In genomic region chr8:12137913-12138312, GRCm38 (mm10) we compare ENCODE assay signal across 29 mouse cellular contexts.
A peak's percentile ranks its signal among the peaks of the same experiment; 100 is the strongest.
DNase-seq lines count a peak whose midpoint lies in the region; ATAC-seq and TF ChIP-seq lines count a peak whose summit lies in the region.
"Had no signal": no experiment of that assay in that cellular context is flagged by ENCODE, and none has a peak within 500 bp of the region (broad histone marks: within the 10 kb centered on the region; RNA-seq: fewer than 3 reads in every experiment).

No protein-coding gene starts in this region.

- H3K4me1 ChIP-seq in forebrain, embryonic 12.5 days, result peaks cover 47% of the 10 kb centered on the region
- peaks cover 18% of the 10 kb centered on the region; the same call in 1 of the 2 replicates for H3K4me1 ChIP-seq in forebrain, embryonic 11.5 days (replicated peaks; ENCODE audit: control insufficient read depth, insufficient read depth, low read length)
- H3K4me1 ChIP-seq in forebrain, embryonic 14.5 days (ENCODE audit: control insufficient read depth, insufficient read depth, low read length), result peaks cover 25% of the 10 kb centered on the region
- no peaks in the 10 kb centered on the region for H3K4me1 ChIP-seq in liver, embryonic 12.5 days
- H3K4me1 ChIP-seq: intestine, embryonic 15.5 days; megakaryocyte, embryonic 14.5 days had no signal

- no peak for DNase-seq in forebrain, embryonic 11.5 days (ENCODE audit: low spot score)
- peak; percentile 12 to 31 for DNase-seq in layer of hippocampus, postnatal 10 days (ENCODE audit: low spot score in 2 of 2)
- DNase-seq in layer of hippocampus, adult 2 months (ENCODE audit: low spot score in 2 of 2), result no peak
- peak; percentile 5 for DNase-seq in 3T3-L1 (ENCODE audit: low read depth, low spot score)
- DNase-seq in forebrain, embryonic 14.5 days (ENCODE audit: low spot score), result peak; percentile 88
- no peak for DNase-seq in natural killer cell, adult 2 months (ENCODE audit: low spot score in 2 of 2)
- DNase-seq: adrenal gland, postnatal 14 days; cerebellum, adult 18-20 months; cerebellum, postnatal 25 days; gastrocnemius, postnatal 10 days; heart, postnatal 14 days; kidney, adult 2 months; liver, postnatal 0 days; lung, postnatal 4 days; midbrain, embryonic 14.5 days; right cerebral cortex, postnatal 4 days; thymus, adult 2 months; thymus, postnatal 4 days had no signal

- peaks cover 83% of the 10 kb centered on the region for H3K27me3 ChIP-seq in forebrain, embryonic 12.5 days
- peaks cover 25% of the 10 kb centered on the region for H3K27me3 ChIP-seq in forebrain, embryonic 11.5 days (ENCODE audit: control insufficient read depth, insufficient read depth, low read length)
- peaks cover 22% of the 10 kb centered on the region for H3K27me3 ChIP-seq in forebrain, embryonic 14.5 days (replicated peaks; ENCODE audit: control insufficient read depth, insufficient read depth, low read length)
- peaks cover 12% of the 10 kb centered on the region for H3K27me3 ChIP-seq in liver, embryonic 12.5 days (replicated peaks)

- no peaks in the 10 kb centered on the region for H3K36me3 ChIP-seq in forebrain, embryonic 12.5 days (replicated peaks)
- no peaks in the 10 kb centered on the region for H3K36me3 ChIP-seq in forebrain, embryonic 11.5 days (ENCODE audit: control insufficient read depth, insufficient read depth, low read length)
- H3K36me3 ChIP-seq in forebrain, embryonic 14.5 days (ENCODE audit: control insufficient read depth, insufficient read depth, low read length), result no peaks in the 10 kb centered on the region
- no peaks in the 10 kb centered on the region for H3K36me3 ChIP-seq in liver, embryonic 12.5 days
- H3K36me3 ChIP-seq: hindbrain, embryonic 10.5 days; intestine, embryonic 15.5 days; limb, embryonic 12.5 days; neural tube, embryonic 12.5 days had no signal

- no peak overlapping the region for H3K4me2 ChIP-seq in forebrain, embryonic 12.5 days
- H3K4me2 ChIP-seq in forebrain, embryonic 11.5 days (ENCODE audit: low read depth, low read length, severe bottlenecking), result no peak overlapping the region
- no peak overlapping the region for H3K4me2 ChIP-seq in forebrain, embryonic 14.5 days (ENCODE audit: low read length)
- no peak overlapping the region for H3K4me2 ChIP-seq in liver, embryonic 12.5 days
- H3K4me2 ChIP-seq: intestine, embryonic 15.5 days; limb, embryonic 12.5 days; neural tube, embryonic 12.5 days had no signal

- peak; percentile 39; the same call in 1 of the 2 replicates for ATAC-seq in forebrain, embryonic 12.5 days (ENCODE audit: low FRiP score)
- ATAC-seq in forebrain, embryonic 11.5 days (replicated peaks; ENCODE audit: low FRiP score), result no peak
- ATAC-seq in forebrain, embryonic 14.5 days, result peak; percentile 55
- no peak for ATAC-seq in liver, embryonic 12.5 days
- ATAC-seq: CD4-positive, CD25-positive, alpha-beta regulatory T cell, adult 4 months; hindbrain, embryonic 16.5 days; liver, postnatal 0 days had no signal

- no peak overlapping the region for H3K4me3 ChIP-seq in forebrain, embryonic 12.5 days (replicated peaks)
- H3K4me3 ChIP-seq in forebrain, embryonic 11.5 days (ENCODE audit: low read depth, low read length), result no peak overlapping the region
- no peak overlapping the region for H3K4me3 ChIP-seq in layer of hippocampus, adult 2 months
- H3K4me3 ChIP-seq in forebrain, embryonic 14.5 days (ENCODE audit: low read depth, low read length), result no peak overlapping the region
- H3K4me3 ChIP-seq in liver, embryonic 12.5 days, result no peak overlapping the region
- H3K4me3 ChIP-seq: hindbrain, embryonic 10.5 days; intestine, embryonic 15.5 days; limb, embryonic 12.5 days; megakaryocyte, embryonic 14.5 days; neural tube, embryonic 12.5 days had no signal

- WGBS in forebrain, embryonic 12.5 days, result 53% methylated on average over 8 of the region's 8 CpGs
- 62% methylated on average over 8 of the region's 8 CpGs for WGBS in forebrain, embryonic 11.5 days
- WGBS in forebrain, embryonic 14.5 days, result 32% methylated on average over 8 of the region's 8 CpGs
- 74% methylated on average over 8 of the region's 8 CpGs for WGBS in liver, embryonic 12.5 days (ENCODE audit: insufficient replicate concordance)

- H3K9me3 ChIP-seq in forebrain, embryonic 12.5 days, result no peaks in the 10 kb centered on the region
- no peaks in the 10 kb centered on the region for H3K9me3 ChIP-seq in forebrain, embryonic 11.5 days (ENCODE audit: control insufficient read depth, low read length)
- H3K9me3 ChIP-seq in forebrain, embryonic 14.5 days (replicated peaks; ENCODE audit: control insufficient read depth, low read length), result no peaks in the 10 kb centered on the region
- H3K9me3 ChIP-seq in liver, embryonic 12.5 days (replicated peaks), result no peaks in the 10 kb centered on the region
- H3K9me3 ChIP-seq: hindbrain, embryonic 10.5 days; intestine, embryonic 15.5 days; limb, embryonic 12.5 days; neural tube, embryonic 12.5 days had no signal

- H3K9ac ChIP-seq in forebrain, embryonic 12.5 days, result no peak overlapping the region
- no peak overlapping the region for H3K9ac ChIP-seq in forebrain, embryonic 11.5 days (ENCODE audit: low read length)
- H3K9ac ChIP-seq in forebrain, embryonic 14.5 days (ENCODE audit: low read length), result no peak overlapping the region
- H3K9ac ChIP-seq in liver, embryonic 12.5 days, result no peak overlapping the region
- H3K9ac ChIP-seq: intestine, embryonic 15.5 days; limb, embryonic 12.5 days; liver, postnatal 0 days; neural tube, embryonic 12.5 days had no signal

- no peak for TF ChIP-seq CTCF in layer of hippocampus, adult 2 months (conservative IDR thresholded peaks at IDR 0.05)

- H3K27ac ChIP-seq in forebrain, embryonic 12.5 days, result no peak overlapping the region
- H3K27ac ChIP-seq in forebrain, embryonic 11.5 days (ENCODE audit: low read depth, low read length), result no peak overlapping the region
- H3K27ac ChIP-seq in layer of hippocampus, adult 2 months, result no peak overlapping the region
- no peak overlapping the region for H3K27ac ChIP-seq in forebrain, embryonic 14.5 days (ENCODE audit: low read depth, low read length)
- H3K27ac ChIP-seq in liver, embryonic 12.5 days, result no peak overlapping the region
- H3K27ac ChIP-seq: intestine, embryonic 15.5 days; kidney, postnatal 0 days; limb, embryonic 12.5 days; neural tube, embryonic 12.5 days; stomach, postnatal 0 days had no signal

Comparison
In these comparisons a context has a peak if more than half of its experiments do, and no peak if none do; other contexts are left out.
1. ATAC-seq: peak in forebrain, embryonic 12.5 days (single experiment) and forebrain, embryonic 14.5 days (single experiment); none in forebrain, embryonic 11.5 days (single experiment) and liver, embryonic 12.5 days (single experiment).
2. DNase-seq: peak in layer of hippocampus, postnatal 10 days (2 of 2), 3T3-L1 (single experiment) and forebrain, embryonic 14.5 days (single experiment); none in forebrain, embryonic 11.5 days (single experiment), layer of hippocampus, adult 2 months (0 of 2) and natural killer cell, adult 2 months (0 of 2).